Mouse (Mus musculus): ENCODE data around the gene Adar.
"Not testable (repeated sequence)": the region's sequence is repeated elsewhere in the genome, so short reads cannot be mapped to it uniquely, and the experiment has no call there.

Adar gene

GRCm38 (mm10) chr3:89798518-89798917 is 83.7 kb downstream of the Adar start:
- no peak for DNase-seq

- DNase-seq = no peak
These were observed 84.7 kb downstream of the Adar start for GRCm38 (mm10) chr3:89799476-89799875.

- not testable (repeated sequence) for DNase-seq
These were observed 85.3 kb downstream of the Adar start for GRCm38 (mm10) chr3:89800078-89800477.

GRCm38 (mm10) chr3:89800774-89801506 is 86.1 kb downstream of the Adar start:
- DNase-seq = no peak

- DNase-seq = no peak
These were observed 86.7 kb downstream of the Adar start for GRCm38 (mm10) chr3:89801507-89801847.

GRCm38 (mm10) chr3:89802876-89803275 is 88.1 kb downstream of the Adar start:
- no peak for DNase-seq

Data from right cerebral cortex, adult 18-20 months (tissue).